Mouse (Mus musculus): ENCODE measurements around the gene Itpr1. TPM values are rescaled to one million over a fixed set of nuclear protein-coding genes. Genes with fewer than 3 reads are reported as not detected.

Itpr1 gene
- polyA plus RNA-seq, 1 experiment from 2014 or later = 2.3 TPM

- Histone ChIP-seq H3K4me1 (replicated peaks) (peaks cover 37% of the 10 kb centered on the region), H3K36me3 (no peaks in the 10 kb centered on the region), H3K27ac (no peak overlapping the region; the same call in 1 of the 2 replicates), H3K9ac (peak overlapping the region; percentile 79), H3K27me3 (no peaks in the 10 kb centered on the region), H3K4me3 (replicated peaks) (peak overlapping the region; percentile 77), H3K9me3 (replicated peaks) (no peaks in the 10 kb centered on the region), H3K4me2 (peak overlapping the region; percentile 95)
- ATAC-seq (ENCODE audit: low read depth) = no peak
- 6% methylated on average over 10 of the region's 10 CpGs for WGBS (ENCODE audit: insufficient replicate concordance)
- no peak for DNase-seq
Measured at GRCm38 (mm10) chr6:108214294-108214925, 1.5 kb downstream of the Itpr1 start.

DNA sequence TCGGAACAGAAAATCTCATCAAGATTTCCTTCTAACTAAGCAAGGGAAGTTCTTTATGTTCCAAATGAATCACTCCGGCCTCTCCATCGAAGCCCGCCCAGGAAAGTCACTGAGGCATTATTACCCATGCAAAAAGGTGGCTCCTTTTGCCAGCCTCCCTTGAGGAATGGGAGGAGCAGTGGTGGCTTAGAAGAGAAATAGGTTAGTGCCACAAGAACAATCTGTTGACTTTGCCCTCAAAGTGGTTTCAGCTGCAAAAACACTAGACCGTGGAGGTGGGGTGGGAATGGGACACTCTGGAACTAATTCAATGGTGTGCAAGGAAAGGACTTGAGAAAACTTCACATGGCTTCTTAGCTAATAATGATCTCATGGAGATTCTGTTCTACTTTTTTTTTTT is 3.2 kb downstream of the Itpr1 start:
- Histone ChIP-seq H3K27me3 (no peaks in the 10 kb centered on the region), H3K27ac (no peak overlapping the region), H3K9me3 (replicated peaks) (no peaks in the 10 kb centered on the region), H3K36me3 (no peaks in the 10 kb centered on the region), H3K9ac (no peak overlapping the region), H3K4me2 (no peak overlapping the region), H3K4me1 (replicated peaks) (peaks cover 37% of the 10 kb centered on the region), H3K4me3 (replicated peaks) (no peak overlapping the region)
- ATAC-seq (ENCODE audit: low read depth) (no peak), DNase-seq (no peak)
- 78% methylated on average over 5 of the region's 5 CpGs for WGBS (ENCODE audit: insufficient replicate concordance)

GRCm38 (mm10) chr6:108216832-108217231 is 3.9 kb downstream of the Itpr1 start:
- Histone ChIP-seq H3K9ac (no peak overlapping the region), H3K4me3 (replicated peaks) (no peak overlapping the region), H3K9me3 (replicated peaks) (no peaks in the 10 kb centered on the region), H3K27ac (no peak overlapping the region), H3K4me2 (no peak overlapping the region), H3K36me3 (no peaks in the 10 kb centered on the region), H3K27me3 (no peaks in the 10 kb centered on the region), H3K4me1 (replicated peaks) (peaks cover 34% of the 10 kb centered on the region)
- ATAC-seq (ENCODE audit: low read depth) (no peak), DNase-seq (no peak)
- 76% methylated on average over 8 of the region's 8 CpGs for WGBS (ENCODE audit: insufficient replicate concordance)

DNA sequence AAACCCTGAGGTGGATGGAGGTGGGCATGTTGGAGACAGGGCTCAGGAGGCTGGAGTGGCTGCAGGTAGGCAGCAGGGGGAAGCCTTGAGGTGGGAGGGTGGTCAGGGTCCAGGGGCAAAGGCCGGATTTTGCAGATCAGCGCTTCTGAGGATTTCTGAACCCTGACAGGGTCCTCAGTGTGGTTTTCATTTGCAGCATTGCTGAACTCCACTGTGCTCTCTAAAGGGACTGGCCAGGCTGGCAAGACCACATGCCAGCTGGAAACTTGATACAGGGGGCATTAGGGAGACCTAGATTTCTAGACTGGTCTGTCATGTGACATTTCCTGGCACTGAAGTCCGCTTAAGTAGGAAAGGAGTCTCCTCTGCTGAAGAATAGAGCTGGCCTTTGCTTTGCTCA is 5.1 kb downstream of the Itpr1 start:
- no peak for ATAC-seq (ENCODE audit: low read depth)

GRCm38 (mm10) chr6:108222435-108222834 is 9.5 kb downstream of the Itpr1 start:
- Histone ChIP-seq H3K4me2 (no peak overlapping the region), H3K9ac (no peak overlapping the region), H3K4me1 (replicated peaks) (0 out of 2 replicates have a peak, but pooled peaks cover 11% of the 10 kb centered on the region), H3K27ac (no peak overlapping the region), H3K27me3 (no peaks in the 10 kb centered on the region), H3K36me3 (no peaks in the 10 kb centered on the region), H3K9me3 (replicated peaks) (no peaks in the 10 kb centered on the region), H3K4me3 (replicated peaks) (no peak overlapping the region)
- 55% methylated on average over 5 of the region's 5 CpGs for WGBS (ENCODE audit: insufficient replicate concordance)
- ATAC-seq (ENCODE audit: low read depth) = no peak
- DNase-seq = no peak

More for the DNA sequence above, 5.1 kb downstream of the Itpr1 start:
- Histone ChIP-seq H3K4me1 (replicated peaks) (peaks cover 30% of the 10 kb centered on the region), H3K9ac (no peak overlapping the region), H3K4me2 (no peak overlapping the region), H3K9me3 (replicated peaks) (no peaks in the 10 kb centered on the region), H3K4me3 (replicated peaks) (no peak overlapping the region), H3K36me3 (no peaks in the 10 kb centered on the region), H3K27me3 (no peaks in the 10 kb centered on the region), H3K27ac (no peak overlapping the region)
- DNase-seq = no peak
- whole genome bisulfite sequencing (ENCODE audit: insufficient replicate concordance) = 87% methylated on average over 3 of the region's 3 CpGs

DNA sequence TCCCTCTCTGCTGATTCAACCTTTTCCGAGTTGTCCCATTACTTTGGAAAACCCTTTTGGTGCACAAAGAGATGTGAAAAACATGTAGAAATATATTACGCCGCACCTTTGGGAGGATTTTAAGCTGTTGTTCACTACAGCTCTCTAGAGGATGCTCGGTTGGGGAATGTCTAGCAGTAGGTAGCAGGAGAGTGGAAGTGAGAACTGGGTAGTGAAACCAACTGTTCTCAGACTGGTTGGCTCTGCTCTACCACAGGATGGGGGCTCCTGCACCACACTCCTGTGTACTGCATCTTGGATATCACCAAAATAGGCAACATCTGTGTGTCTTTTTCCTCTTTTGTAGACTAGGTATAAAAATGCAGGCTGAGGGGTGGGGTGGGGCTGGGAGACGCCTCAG is 10.0 kb downstream of the Itpr1 start:
- H3K9ac ChIP-seq = no peak overlapping the region
- no peaks in the 10 kb centered on the region for H3K36me3 ChIP-seq
- ATAC-seq (ENCODE audit: low read depth) (no peak), DNase-seq (no peak)
- H3K4me3 ChIP-seq (replicated peaks) = no peak overlapping the region
- H3K27me3 ChIP-seq = no peaks in the 10 kb centered on the region
- no peaks in the 10 kb centered on the region for H3K9me3 ChIP-seq (replicated peaks)
- no peak overlapping the region for H3K4me2 ChIP-seq
- peaks cover 15% of the 10 kb centered on the region; the same call in 1 of the 2 replicates for H3K4me1 ChIP-seq (replicated peaks)
- no peak overlapping the region for H3K27ac ChIP-seq
- 71% methylated on average over 5 of the region's 5 CpGs for WGBS (ENCODE audit: insufficient replicate concordance)

- Histone ChIP-seq H3K27me3 (no peaks in the 10 kb centered on the region), H3K9me3 (replicated peaks) (no peaks in the 10 kb centered on the region), H3K9ac (no peak overlapping the region), H3K36me3 (no peaks in the 10 kb centered on the region), H3K4me2 (no peak overlapping the region), H3K4me1 (replicated peaks) (peaks cover 18% of the 10 kb centered on the region; the same call in 1 of the 2 replicates), H3K4me3 (replicated peaks) (no peak overlapping the region), H3K27ac (no peak overlapping the region)
- 80% methylated on average over 4 of the region's 4 CpGs for WGBS (ENCODE audit: insufficient replicate concordance)
- DNase-seq (no peak), ATAC-seq (ENCODE audit: low read depth) (no peak)
Measured at GRCm38 (mm10) chr6:108224361-108224760, 11.5 kb downstream of the Itpr1 start.

DNA sequence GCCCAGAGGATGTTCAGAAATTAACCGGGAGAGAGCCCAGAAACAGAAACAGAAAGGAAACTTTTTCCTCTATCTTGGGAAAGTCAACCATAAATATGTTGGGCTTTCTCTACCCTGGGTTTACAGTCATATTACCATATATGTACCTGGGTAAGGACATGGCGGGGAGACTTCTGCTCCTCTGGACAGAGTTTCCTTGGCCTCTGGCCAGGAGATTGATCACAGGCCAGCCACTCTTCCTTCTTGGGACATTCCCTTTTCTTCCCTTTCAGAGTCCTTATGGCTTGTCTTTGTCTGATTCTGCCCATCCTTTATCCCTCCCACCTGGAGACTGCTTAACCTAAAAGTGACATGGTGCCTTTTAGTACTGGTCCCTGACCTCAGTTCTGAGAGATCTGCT is 12.1 kb downstream of the Itpr1 start:
- Histone ChIP-seq H3K4me3 (replicated peaks) (no peak overlapping the region), H3K27ac (no peak overlapping the region), H3K36me3 (no peaks in the 10 kb centered on the region), H3K9ac (no peak overlapping the region), H3K4me1 (replicated peaks) (peaks cover 18% of the 10 kb centered on the region; the same call in 1 of the 2 replicates), H3K9me3 (replicated peaks) (no peaks in the 10 kb centered on the region), H3K27me3 (no peaks in the 10 kb centered on the region), H3K4me2 (no peak overlapping the region)
- no peak for ATAC-seq (ENCODE audit: low read depth)
- 73% methylated on average over 2 of the region's 2 CpGs for WGBS (ENCODE audit: insufficient replicate concordance)
- DNase-seq = no peak

DNA sequence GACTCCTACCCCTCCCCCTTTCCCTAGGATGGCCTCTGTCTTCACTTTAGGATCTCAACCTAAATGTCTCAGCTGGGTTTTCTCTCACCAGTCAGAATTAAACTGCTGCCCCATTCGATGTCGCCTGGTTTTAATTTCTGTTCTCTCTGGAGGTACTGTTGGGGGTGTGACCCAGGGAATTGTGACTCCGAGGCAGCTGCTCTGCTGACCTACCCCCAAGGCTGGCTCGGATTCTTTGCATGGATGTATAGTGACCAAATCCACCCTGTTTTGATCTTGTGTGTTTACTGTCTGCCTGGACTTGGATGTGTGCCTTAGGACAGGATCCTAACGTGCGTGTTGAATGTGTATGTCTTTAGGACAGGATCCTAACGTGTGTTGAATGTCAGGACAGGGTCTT is 13.3 kb downstream of the Itpr1 start:
- Histone ChIP-seq H3K27ac (no peak overlapping the region), H3K9ac (no peak overlapping the region), H3K36me3 (no peaks in the 10 kb centered on the region), H3K4me1 (replicated peaks) (peaks cover 18% of the 10 kb centered on the region; the same call in 1 of the 2 replicates), H3K9me3 (replicated peaks) (no peaks in the 10 kb centered on the region), H3K4me2 (no peak overlapping the region), H3K27me3 (no peaks in the 10 kb centered on the region), H3K4me3 (replicated peaks) (no peak overlapping the region)
- ATAC-seq (ENCODE audit: low read depth) (no peak), DNase-seq (no peak)
- 73% methylated on average over 7 of the region's 7 CpGs for WGBS (ENCODE audit: insufficient replicate concordance)

DNA sequence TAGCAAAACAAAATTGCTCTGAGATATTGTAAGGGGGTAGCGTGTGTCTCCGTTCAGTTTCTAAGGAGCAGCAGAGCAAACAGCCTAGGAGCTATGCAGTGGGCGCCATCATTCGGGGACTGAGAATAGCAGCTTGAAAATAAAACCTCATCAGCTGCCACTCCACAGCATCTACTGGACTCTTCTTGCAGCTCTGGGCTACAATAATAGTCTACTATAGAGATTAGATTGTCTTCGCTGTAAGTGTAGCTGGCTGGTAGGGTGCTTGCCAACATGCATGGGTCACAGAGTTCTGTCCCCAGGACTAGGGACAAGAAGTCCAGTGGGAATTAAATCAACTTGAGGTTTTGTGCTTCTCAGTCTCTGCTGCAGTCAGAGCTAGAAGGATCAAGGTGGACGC is 14.6 kb downstream of the Itpr1 start:
- ATAC-seq (ENCODE audit: low read depth) (no peak), DNase-seq (no peak)
- no peaks in the 10 kb centered on the region for H3K27me3 ChIP-seq
- H3K4me1 ChIP-seq (replicated peaks) = peaks cover 17% of the 10 kb centered on the region
- no peak overlapping the region for H3K27ac ChIP-seq
- no peaks in the 10 kb centered on the region for H3K9me3 ChIP-seq (replicated peaks)
- no peak overlapping the region for H3K4me3 ChIP-seq (replicated peaks)
- no peak overlapping the region for H3K9ac ChIP-seq
- 77% methylated on average over 6 of the region's 6 CpGs for WGBS (ENCODE audit: insufficient replicate concordance)
- no peak overlapping the region for H3K4me2 ChIP-seq
- no peaks in the 10 kb centered on the region for H3K36me3 ChIP-seq

DNA sequence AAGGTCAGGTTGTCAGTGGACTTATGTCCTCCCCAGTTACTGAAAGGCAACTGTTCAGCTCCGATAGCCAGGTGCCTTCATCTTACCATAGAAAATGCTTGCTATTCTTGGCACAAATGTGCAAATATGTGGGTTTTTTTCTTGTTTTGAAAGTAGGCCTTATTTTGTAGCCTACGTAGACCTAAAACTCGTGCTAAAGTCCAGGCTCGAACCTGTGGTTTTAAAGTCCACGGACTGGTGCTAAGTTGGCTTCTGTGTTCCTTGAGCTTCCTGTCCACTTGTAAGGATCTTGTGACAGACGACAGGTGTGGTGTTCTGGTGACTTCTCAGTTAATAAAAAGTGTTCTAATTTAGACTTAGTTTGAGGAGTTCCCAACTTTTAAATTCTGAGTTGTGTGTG is 15.2 kb downstream of the Itpr1 start:
- no peaks in the 10 kb centered on the region for H3K9me3 ChIP-seq (replicated peaks)
- H3K36me3 ChIP-seq = no peaks in the 10 kb centered on the region
- H3K9ac ChIP-seq = no peak overlapping the region
- H3K27ac ChIP-seq = no peak overlapping the region
- ATAC-seq (ENCODE audit: low read depth) (no peak), DNase-seq (no peak)
- H3K4me3 ChIP-seq (replicated peaks) = no peak overlapping the region
- 63% methylated on average over 6 of the region's 6 CpGs for WGBS (ENCODE audit: insufficient replicate concordance)
- no peak overlapping the region for H3K4me2 ChIP-seq
- peaks cover 23% of the 10 kb centered on the region for H3K4me1 ChIP-seq (replicated peaks)
- no peaks in the 10 kb centered on the region for H3K27me3 ChIP-seq

DNA sequence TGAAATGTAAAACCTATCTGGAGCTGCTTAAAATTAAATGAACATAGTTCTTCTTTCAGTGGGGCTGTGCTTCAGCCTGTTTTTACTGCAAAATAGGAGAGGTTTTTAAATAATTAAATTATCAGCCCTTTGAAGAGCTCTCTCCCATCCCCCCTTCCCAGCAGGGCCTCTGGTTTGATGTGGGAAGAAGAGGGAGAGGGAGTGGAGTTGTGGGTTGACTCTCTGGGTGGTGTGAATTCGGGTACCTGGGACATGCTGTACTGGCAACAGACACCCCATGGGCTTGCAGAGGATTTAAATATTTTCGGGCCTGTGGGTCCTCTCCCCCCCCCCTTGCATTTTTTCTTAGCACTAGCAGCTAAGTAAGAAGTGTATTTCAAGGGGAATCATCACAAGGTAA is 15.7 kb downstream of the Itpr1 start:
- Histone ChIP-seq H3K4me1 (replicated peaks) (peaks cover 28% of the 10 kb centered on the region), H3K27me3 (no peaks in the 10 kb centered on the region), H3K36me3 (no peaks in the 10 kb centered on the region), H3K9me3 (replicated peaks) (no peaks in the 10 kb centered on the region), H3K27ac (no peak overlapping the region), H3K9ac (no peak overlapping the region), H3K4me2 (no peak overlapping the region), H3K4me3 (replicated peaks) (no peak overlapping the region)
- ATAC-seq (ENCODE audit: low read depth) (no peak), DNase-seq (no peak)
- 33% methylated on average over 2 of the region's 2 CpGs for WGBS (ENCODE audit: insufficient replicate concordance)
